Mouse (Mus musculus) urinary bladder, postnatal 36 days (tissue): ENCODE measurements at regions not wholly inside any gene's neighbourhood (a gene's known extent, or its start where the extent isn't known, plus 50 kb on each side); places are given as distances from the start of the nearest gene placed in this dataset.

Source experiments
- DNase-seq, 2 experiments: peaks; one replicate each; pipeline ENCODE4 v3.0.0; 2022; ENCODE audit warnings: low spot score in 2 of 2, mixed read lengths in 1 of 2

DNA sequence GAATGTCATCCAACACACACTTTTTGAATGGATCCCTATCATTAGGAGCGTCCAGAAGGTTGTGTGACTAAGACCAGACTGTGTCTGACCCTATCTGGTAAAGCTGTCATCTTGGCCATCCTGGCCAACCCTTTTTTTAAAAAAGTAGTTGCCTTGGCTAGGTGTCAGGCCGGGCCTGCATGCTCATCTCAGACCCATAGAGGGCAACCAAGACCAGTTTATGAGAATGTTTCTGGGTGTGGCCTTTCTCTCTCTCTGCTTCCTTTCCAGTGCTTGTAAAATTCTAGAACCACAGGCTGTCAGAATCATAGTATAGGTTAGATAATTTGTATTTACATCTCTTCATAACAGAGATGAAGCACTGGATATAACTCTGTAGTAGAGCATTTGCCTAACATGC lies 62.8 kb upstream of the Las1l start:
- DNase-seq: peak; percentile 23 to 51

DNA sequence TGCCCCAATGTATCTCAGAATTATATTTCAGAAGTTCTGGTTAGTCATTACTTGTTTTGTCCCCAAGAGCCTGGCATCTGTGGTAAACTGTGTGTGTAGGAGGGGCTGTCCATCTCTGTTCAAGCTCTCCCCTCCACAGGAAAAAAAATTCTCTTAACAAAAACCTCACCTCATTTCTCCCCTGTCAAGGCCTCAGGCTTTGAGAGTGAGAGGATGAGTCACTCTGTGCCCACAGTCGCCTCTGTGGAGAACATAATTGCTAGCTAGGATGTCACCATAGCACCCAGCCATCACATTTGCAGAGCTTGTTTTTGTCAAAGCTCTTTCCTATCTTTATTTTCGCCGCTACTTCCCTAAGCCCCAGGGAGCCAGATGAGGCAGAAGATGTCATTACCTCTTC lies 63.6 kb upstream of the Las1l start:
- DNase-seq: no peak

DNA sequence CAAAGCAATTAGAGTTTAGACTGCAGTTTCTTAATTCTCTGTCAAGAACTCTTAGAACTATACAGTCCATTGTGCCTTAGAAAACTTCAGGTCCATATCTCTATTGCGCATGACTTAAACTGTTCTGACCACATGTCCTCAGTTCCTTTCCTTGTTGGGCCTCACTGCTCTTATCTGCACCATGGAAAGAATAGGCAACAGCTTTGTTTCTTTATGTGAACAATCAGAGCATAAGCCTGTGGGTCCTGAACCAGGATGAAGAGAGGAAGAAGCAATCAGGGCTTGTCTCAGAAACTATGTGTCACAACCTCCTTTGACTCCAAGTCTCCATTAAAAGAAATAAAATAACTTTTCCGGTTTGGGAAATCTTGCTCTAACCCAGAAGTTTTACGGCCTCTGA lies 68.6 kb upstream of the Las1l start:
- DNase-seq: no peak

DNA sequence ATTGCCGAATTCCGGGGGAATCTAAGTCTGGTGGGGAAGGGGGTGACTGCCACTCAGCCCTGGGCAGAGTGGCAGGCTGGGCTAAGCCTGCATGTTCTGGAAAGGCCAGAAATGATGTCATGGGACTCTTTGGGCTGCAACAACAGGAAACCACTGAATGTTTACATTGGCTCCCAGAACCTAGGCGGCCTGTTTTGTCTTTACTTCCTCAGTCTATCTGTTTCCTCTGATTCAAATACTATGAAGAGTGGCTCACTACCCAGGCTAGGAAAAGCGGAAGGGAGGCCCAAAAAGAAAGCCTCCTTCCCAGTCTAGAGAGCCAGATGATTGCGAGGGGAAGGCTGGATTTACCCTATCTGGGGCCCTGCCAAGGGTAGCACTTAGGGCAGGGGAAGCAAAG lies 69.1 kb upstream of the Las1l start:
- DNase-seq: peak in 1 of 2 experiments; percentile 3

DNA sequence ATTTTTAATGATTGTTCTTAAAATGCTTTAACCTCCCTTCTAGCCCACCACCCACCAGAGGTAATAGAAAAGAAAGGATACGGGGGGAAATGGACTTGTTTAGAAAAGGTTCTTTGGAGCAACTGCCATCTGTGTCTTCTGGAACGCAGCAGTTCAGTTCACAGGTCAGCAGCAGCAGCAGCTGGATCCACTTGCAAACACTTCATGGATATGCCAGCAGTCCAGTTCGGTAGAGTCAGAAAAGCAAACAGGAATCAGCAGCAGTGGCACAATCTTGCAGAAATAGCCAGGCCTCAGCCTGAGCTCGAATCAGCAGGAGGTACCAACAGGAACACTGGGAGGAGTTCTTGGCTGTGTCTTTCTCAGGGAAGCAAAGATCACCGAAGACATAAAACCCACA lies 64.3 kb upstream of the Msn start:
- DNase-seq: no peak

DNA sequence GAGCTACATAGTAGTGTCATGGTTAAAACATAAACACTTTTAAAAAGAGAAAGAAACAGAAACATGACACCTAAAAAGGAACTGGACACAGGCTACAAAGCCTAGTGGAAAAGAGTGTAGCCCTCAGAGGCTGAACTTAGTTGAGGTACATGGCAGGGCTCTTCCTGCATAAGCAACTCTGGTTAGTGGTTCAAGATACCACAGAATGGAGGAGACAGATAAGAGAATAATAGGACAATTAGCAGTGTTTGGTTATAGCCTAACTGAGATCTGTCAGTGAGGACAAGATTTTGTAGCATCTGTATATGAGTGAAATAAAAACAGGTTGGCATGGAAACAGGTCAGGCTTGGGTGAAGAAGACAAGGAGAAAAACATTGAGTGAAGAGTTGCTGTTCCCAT lies 60.5 kb upstream of the Msn start:
- DNase-seq: no peak

DNA sequence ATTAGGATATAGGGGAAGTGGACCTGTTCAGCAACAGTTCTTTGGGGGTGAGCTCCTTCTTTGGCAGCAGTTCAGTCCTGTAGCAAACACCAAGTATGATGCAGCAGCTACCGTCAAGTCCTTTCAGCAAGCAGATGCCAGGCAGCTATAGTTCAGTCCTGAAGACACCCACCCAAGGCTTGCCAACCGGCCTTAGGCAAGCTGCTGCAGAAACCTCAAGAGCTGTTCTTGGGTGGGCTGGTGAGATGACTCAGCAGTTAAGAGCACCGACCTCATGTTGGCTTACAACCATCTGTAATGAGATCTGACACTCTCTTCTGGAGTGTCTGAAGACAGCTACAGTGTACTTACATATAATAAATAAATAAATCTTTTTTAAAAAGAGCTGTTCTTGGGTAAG lies 53.6 kb upstream of the Msn start:
- DNase-seq: no peak
